Mouse (Mus musculus): ENCODE results near the gene Tepp. TPM values are rescaled to one million over a fixed set of nuclear protein-coding genes. Genes with fewer than 3 reads are reported as not detected.

Tepp gene
- polyA plus RNA-seq (2015; fragmentation: Illumina TruSeq; extraction: RNeasy Lipid Tissue Mini Kit (QIAGEN cat#74804); ENCODE audit: insufficient read depth, low replicate concordance) = 1.2 TPM

GRCm38 (mm10) chr8:95310342-95310970 is at the start of gene Tepp:
Gene Tepp (plus strand): TSS chr8:95310566.

GRCm38 (mm10) chr8:95306431-95306830 is 3.9 kb upstream of the Tepp start, which contains the start of gene Cngb1:
Gene Cngb1 (minus strand): TSS chr8:95306585.

GRCm38 (mm10) chr8:95331720-95332436 is 21.5 kb downstream of the Tepp start, which contains the start of the genes Zfp319 and Usb1:
Gene Zfp319 (minus strand): TSS chr8:95331950.
Gene Usb1 (plus strand): TSS chr8:95332284.

GRCm38 (mm10) chr8:95352151-95352870 is 41.9 kb downstream of the Tepp start, which contains the start of gene Mmp15:
Gene Mmp15 (plus strand): TSS chr8:95352268.

Other genes starting within 250 kb of the Tepp start
- 2.6 TPM for gene Katnb1, start 229.4 kb upstream of the Tepp start, polyA plus RNA-seq (2015; fragmentation: Illumina TruSeq; extraction: RNeasy Lipid Tissue Mini Kit (QIAGEN cat#74804); ENCODE audit: insufficient read depth, low replicate concordance)
- gene Kifc3, start 107.8 kb upstream of the Tepp start, polyA plus RNA-seq (2015; fragmentation: Illumina TruSeq; extraction: RNeasy Lipid Tissue Mini Kit (QIAGEN cat#74804); ENCODE audit: insufficient read depth, low replicate concordance) = 1.2 TPM
- 0.28 TPM for gene Cngb1, start 4.0 kb upstream of the Tepp start, polyA plus RNA-seq (2015; fragmentation: Illumina TruSeq; extraction: RNeasy Lipid Tissue Mini Kit (QIAGEN cat#74804); ENCODE audit: insufficient read depth, low replicate concordance)
- gene Zfp319, start 21.4 kb downstream of the Tepp start, polyA plus RNA-seq (2015; fragmentation: Illumina TruSeq; extraction: RNeasy Lipid Tissue Mini Kit (QIAGEN cat#74804); ENCODE audit: insufficient read depth, low replicate concordance) = 6.6 TPM
- gene Usb1, start 21.7 kb downstream of the Tepp start, polyA plus RNA-seq (2015; fragmentation: Illumina TruSeq; extraction: RNeasy Lipid Tissue Mini Kit (QIAGEN cat#74804); ENCODE audit: insufficient read depth, low replicate concordance) = 24.3 TPM
- 1.1 TPM for gene Mmp15, start 41.7 kb downstream of the Tepp start, polyA plus RNA-seq (2015; fragmentation: Illumina TruSeq; extraction: RNeasy Lipid Tissue Mini Kit (QIAGEN cat#74804); ENCODE audit: insufficient read depth, low replicate concordance)
- 46.9 TPM for gene Cfap20, start 124.3 kb downstream of the Tepp start, polyA plus RNA-seq (2015; fragmentation: Illumina TruSeq; extraction: RNeasy Lipid Tissue Mini Kit (QIAGEN cat#74804); ENCODE audit: insufficient read depth, low replicate concordance)
- gene Csnk2a2, start 179.5 kb downstream of the Tepp start, polyA plus RNA-seq (2015; fragmentation: Illumina TruSeq; extraction: RNeasy Lipid Tissue Mini Kit (QIAGEN cat#74804); ENCODE audit: insufficient read depth, low replicate concordance) = 111 TPM
- not detected for gene Ccdc113, start 223.5 kb downstream of the Tepp start, polyA plus RNA-seq (2015; fragmentation: Illumina TruSeq; extraction: RNeasy Lipid Tissue Mini Kit (QIAGEN cat#74804); ENCODE audit: insufficient read depth, low replicate concordance)

Measured in spleen, adult 10 weeks (tissue).